Mouse (Mus musculus) spleen, adult 2 months (tissue): Measurements from ENCODE around the gene Mboat2.

ENCODE experiments used
- CTCF ChIP-seq: fragments of 200-500 bp; IDR thresholded peaks from 2 replicates; pipeline ENCODE4 v1.5.1; 2011; ENCODE audit warnings: mild to moderate bottlenecking, inconsistent platforms; ENCODE audit not compliant: insufficient read depth, insufficient read length, insufficient replicate concordance; ENCODE audit errors: extremely low read depth
- POLR2A ChIP-seq: fragments of 200-500 bp; IDR thresholded peaks from 2 replicates; pipeline ENCODE4 v1.6.1; 2011; ENCODE audit warnings: low read depth, low read length, inconsistent platforms

- TF ChIP-seq CTCF (no peak), POLR2A (no peak)
These were observed 94.6 kb downstream of the Mboat2 start for GRCm38 (mm10) chr12:24925276-24925675.
